Mouse (Mus musculus) forelimb bud, embryonic 11.5 days (tissue): ENCODE results near the gene Ankrd17.

Experiments
- DNase-seq: peaks from one replicate; pipeline ENCODE4 v3.0.0-alpha.2; 2012; ENCODE audit warnings: low read depth, low spot score

The Ankrd17 gene

GRCm38 (mm10) chr5:90366121-90367066 is at the start of gene Ankrd17:
Ankrd17 (minus strand) TSS chr5:90366577.
- peak; percentile 91 for DNase-seq

GRCm38 (mm10) chr5:90414925-90415295 is 48.5 kb upstream of the Ankrd17 start:
- no peak for DNase-seq

- DNase-seq, result no peak
These were observed 48.0 kb upstream of the Ankrd17 start for GRCm38 (mm10) chr5:90414142-90414924.

GRCm38 (mm10) chr5:90405210-90405609 is 38.8 kb upstream of the Ankrd17 start:
- DNase-seq, result no peak

GRCm38 (mm10) chr5:90396817-90397216 is 30.4 kb upstream of the Ankrd17 start:
- no peak for DNase-seq

DNA sequence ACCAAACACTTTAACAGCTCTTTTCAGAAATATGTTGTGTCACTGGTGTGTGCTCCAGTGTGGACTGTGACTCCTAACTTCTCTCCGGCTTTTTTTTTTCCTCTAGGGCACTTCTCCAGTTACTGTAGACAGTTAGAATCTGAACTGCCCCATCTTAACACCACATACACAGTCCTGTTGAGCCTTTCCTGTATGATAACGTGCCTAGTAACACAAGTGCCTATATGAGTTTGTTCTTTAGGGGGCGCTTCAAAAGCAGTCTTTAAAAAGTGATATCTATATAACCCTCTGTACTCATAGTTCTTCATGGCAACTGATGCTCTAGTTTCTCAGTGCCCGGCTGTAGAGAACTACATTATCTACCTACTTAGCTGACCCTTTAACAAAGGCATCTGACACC is 27.9 kb upstream of the Ankrd17 start:
- no peak for DNase-seq

GRCm38 (mm10) chr5:90393764-90394163 is 27.4 kb upstream of the Ankrd17 start:
- DNase-seq, result no peak

DNA sequence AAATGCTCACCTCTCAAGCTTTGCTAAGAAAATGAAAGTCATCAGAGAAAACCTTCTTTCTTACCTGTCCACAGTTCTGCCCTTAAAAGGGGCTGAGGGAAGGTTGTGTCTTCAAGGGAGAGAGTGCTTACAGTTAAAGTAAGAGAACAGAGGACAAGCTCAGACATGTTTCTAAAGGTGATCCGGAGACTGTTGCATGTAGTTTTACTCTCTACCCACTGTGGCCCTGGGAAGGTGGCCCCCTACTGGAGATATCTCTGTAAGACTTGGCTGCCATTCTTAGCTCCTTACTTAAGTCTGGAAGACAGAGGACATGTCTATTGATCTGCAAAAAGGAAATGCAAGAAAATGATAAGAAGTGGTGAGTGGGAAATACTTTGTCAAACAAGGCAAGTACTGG is 16.7 kb upstream of the Ankrd17 start:
- DNase-seq, result no peak

DNA sequence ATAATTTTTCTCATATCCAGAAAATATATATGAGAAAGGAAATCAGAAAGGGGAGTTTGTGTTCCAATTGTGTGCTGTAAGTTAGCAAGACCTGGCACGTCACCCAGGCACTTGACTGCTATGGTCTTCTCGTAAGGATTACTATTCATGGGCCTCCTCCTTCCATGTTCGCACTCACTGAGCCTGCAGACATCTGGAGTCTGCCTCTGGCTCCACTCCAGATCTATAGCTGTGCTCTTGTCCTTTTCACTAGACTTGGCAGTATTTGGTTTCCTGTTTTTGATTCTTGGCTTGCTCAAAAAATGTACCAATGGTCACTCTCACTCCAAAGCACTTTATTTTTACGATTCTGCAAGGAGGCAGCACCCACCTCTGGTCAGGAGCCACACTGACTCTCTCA is 15.1 kb upstream of the Ankrd17 start:
- no peak for DNase-seq

DNA sequence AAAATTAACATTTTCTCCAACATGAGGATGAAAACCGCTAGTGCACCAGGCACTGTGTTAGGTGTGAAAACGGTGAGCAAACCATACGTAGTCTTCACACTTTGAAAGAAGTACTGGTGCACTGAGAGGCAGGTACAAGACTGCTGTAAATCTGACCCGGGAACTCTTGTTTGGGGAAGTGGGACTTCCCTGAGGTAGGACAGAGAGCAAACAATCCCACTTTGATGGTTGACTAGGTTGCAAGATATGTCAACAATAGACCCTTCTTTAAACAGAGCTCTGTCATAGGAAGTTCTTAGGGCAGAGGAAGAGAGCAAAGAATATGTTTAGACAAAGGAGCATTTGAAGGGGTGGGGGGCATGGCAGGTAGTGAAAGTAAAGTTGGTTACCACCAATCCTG is 7.3 kb upstream of the Ankrd17 start:
- DNase-seq, result no peak

DNA sequence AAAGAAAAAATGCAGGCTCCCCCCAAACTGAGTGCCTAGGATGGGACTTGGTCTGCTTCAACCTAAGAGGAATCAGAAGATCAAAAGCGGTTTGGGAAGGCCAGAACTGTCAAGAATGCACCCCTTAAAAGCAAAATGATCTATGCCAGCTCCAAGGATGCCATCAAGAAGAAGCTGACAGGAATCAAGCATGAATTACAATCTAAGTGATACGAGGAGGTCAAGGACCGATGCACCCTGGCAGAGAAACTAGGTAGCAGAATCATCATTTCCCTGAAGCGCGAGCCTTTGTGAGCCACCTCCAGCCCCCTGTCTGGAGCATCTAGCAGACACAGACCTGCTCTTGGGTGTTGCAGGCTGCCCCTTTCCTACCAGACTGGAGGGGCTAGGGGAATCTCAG is 4.0 kb upstream of the Ankrd17 start:
- DNase-seq, result no peak

DNA sequence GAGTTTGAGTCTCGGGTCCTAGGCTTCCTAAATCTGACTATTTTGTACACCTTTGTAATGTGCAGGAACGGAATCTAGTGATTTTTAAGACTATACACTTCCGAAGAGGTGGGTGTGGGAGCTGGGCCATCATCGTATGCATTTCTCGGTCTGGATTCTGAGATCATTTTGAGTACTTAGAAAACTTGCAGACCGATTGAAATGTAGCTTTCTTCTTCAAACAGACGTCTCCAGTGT is 608 bp upstream of the Ankrd17 start, which contains the start of gene Gm9958:
Gene Gm9958, plus strand, starts transcription at position 138 of the 237 bp plus-strand sequence.
- DNase-seq, result no peak

DNA sequence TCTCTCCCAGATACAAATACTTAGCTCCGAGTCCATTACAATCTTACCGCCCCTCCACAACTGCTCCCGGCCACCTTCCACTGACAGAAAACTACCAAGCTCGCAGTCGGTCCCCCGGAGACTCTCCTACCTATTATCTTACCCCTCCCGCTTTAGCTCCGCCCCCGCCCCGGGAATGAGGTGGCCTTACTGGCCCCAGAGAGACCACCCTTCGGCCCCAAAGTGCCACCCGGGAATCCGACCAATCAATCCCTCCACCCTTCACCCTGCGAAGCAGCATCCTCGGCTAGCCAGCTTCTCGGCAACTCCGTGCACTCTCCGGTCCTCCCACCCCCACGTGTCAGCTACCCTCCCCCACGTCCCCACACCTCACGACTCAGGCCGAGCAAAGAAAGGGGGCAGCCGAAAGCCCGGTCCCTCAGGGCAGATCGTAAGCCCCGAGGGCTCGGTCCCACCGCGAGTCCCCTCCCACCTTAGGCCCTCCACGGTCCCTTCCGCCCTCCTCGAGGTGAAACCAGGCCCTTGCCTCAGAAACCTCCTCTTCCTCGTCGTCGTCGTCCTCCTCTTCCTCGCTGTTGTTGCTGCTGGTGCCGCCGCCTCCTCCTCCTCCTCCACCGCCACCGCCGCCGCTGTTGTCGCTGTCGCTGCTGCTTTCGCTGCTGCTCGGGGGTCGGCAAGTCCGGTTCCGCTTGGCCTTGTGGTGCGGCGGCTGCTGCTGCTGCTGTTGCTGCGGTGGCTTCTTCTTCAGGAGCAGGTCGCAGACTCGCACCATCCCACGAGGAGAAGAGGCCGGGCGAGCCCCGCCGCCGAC is 1.0 kb downstream of the Ankrd17 start:
- peak; percentile 40 for DNase-seq

DNA sequence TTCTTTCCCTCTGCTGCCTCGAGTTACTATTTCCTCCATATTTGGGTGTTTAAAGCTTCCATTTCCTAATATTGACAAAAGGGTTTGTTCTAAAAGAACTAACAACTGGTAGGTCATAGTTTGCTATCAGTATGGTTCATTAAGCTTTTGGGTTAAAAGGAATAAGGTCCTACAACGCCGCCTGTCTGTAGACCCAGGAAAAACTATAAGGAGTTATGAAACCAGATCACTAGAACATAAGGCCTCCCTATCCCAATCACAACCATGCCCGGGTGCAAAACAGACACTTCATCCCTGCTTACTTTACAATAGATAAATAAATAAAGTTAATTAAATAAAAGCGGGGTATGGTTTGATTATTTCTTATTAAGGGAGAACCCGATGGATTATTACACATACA is 1.9 kb downstream of the Ankrd17 start:
- peak; percentile 44 for DNase-seq

- no peak for DNase-seq
These were observed 10.6 kb downstream of the Ankrd17 start for GRCm38 (mm10) chr5:90355824-90356223.

- no peak for DNase-seq
These were observed 12.6 kb downstream of the Ankrd17 start for GRCm38 (mm10) chr5:90353552-90354317.

DNA sequence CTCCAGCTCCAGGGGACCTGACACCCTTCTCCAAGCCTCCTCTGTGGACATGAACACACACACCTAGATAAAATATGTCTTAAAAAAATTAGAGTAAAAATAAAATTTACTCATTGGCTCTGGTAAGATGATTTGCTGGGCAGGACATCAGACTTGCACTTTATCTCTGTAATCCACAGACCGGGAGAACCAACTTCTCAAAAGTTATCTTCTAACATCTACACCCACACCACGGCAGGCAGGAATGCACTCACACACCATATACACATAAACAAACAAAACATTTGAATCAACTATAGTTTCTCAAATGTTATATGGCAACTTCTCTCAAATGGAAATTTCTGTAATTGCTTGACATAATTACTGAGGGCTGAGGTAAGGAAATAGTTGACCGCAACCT is 19.5 kb downstream of the Ankrd17 start:
- no peak for DNase-seq

GRCm38 (mm10) chr5:90340847-90341246 is 25.5 kb downstream of the Ankrd17 start:
- no peak for DNase-seq

DNA sequence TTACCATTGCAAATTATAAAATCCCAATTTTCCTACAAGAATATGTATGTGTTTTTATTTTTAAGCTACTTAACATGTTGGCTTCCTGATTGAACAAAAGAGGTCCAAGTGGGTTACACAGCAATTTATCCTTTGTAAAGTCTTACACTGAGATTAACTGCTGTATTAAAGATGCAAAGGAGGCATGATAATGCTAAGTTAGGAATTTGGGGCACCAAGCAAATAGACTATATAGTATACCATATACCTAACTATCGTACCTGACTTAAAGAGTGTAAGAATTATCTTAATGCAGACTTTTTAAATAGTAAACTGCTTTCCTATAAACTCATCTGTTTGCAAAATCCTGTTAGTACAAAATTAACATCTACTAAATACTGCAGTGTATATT is 26.4 kb downstream of the Ankrd17 start:
- no peak for DNase-seq

DNA sequence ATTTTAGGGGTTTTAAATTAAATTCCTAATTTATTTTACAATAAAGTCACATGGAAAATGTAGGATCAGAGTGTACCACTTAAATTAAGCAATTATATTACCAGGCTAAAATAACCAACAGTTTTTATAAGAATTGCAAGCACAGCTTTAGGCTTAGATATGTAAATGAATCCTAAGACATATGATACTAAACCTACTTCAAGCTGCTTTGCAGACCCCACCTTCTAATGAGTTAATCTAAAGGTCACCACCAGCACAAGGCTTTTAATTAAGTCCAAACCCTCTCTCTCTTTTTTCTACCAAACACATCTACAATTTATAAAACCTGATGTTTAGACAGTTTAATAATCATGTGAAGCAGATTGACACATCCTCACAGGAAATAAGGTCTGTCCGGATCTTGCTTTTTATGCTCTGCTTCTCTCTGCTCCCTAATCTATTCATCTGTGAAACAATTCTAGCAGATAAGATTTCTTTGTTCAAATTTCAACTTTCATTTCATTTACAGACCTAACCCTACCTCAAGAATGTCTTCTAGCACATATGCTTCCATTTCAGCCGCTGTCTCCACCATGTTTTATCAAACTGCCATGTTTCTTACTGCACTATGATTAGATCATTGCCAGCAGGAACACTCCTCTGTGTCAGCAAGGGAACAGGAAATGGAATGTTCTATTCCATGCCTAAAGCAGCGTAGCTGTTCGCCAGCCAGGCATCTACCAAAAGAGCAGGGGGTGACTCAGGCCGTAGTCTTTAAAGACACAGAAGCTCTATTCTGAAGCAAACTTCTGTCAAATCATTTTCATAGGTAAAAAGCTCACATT is 27.0 kb downstream of the Ankrd17 start:
- DNase-seq, result peak; percentile 51
